Mouse (Mus musculus) ES-Bruce4 (cell line): ENCODE data around the gene Fam207a. TPM values are rescaled to one million over a fixed set of nuclear protein-coding genes. Genes with fewer than 3 reads are reported as not detected.

ENCODE experiments used
- H3K27ac ChIP-seq: 2 replicates; pipeline ENCODE4 v1.5.1; 2012; ENCODE audit warnings: low read length, inconsistent platforms; ENCODE audit not compliant: insufficient read depth
- H3K27me3 ChIP-seq: 2 replicates; pipeline ENCODE4 v1.6.1; 2012; ENCODE audit warnings: mild to moderate bottlenecking, low read length, inconsistent platforms; ENCODE audit not compliant: control insufficient read depth, poor library complexity, insufficient read depth, severe bottlenecking
- H3K36me3 ChIP-seq: 2 replicates; pipeline ENCODE4 v1.6.1; 2012; ENCODE audit warnings: inconsistent platforms, mild to moderate bottlenecking, low read length, moderate library complexity; ENCODE audit not compliant: control insufficient read depth, poor library complexity, insufficient read depth, severe bottlenecking
- H3K4me1 ChIP-seq: one replicate; pipeline ENCODE4 v1.8.1; 2011; ENCODE audit warnings: low read length; ENCODE audit not compliant: control insufficient read depth, insufficient read depth
- H3K4me3 ChIP-seq: 2 replicates; pipeline ENCODE4 v1.5.1; 2011; ENCODE audit warnings: low read depth, mild to moderate bottlenecking, low read length
- H3K9ac ChIP-seq: 2 replicates; pipeline ENCODE4 v1.6.1; 2012; ENCODE audit warnings: low read depth, mild to moderate bottlenecking, inconsistent platforms; ENCODE audit not compliant: poor library complexity, severe bottlenecking
- H3K9me3 ChIP-seq: replicated peaks from 2 replicates; pipeline ENCODE4 v1.6.1; 2012; ENCODE audit warnings: mild to moderate bottlenecking, low read length, inconsistent platforms; ENCODE audit not compliant: control insufficient read depth, poor library complexity, insufficient read depth, severe bottlenecking
- CTCF ChIP-seq: IDR thresholded peaks from one replicate; pipeline ENCODE4 v1.8.1; 2011; ENCODE audit warnings: low read depth, low read length
- EP300 ChIP-seq: IDR thresholded peaks from 2 replicates; pipeline ENCODE4 v1.6.1; 2011; ENCODE audit warnings: low read depth, low read length; ENCODE audit not compliant: insufficient read depth
- POLR2A ChIP-seq: IDR thresholded peaks from one replicate; pipeline ENCODE4 v1.8.1; 2011; ENCODE audit warnings: low read length; ENCODE audit not compliant: insufficient read depth
- polyA plus RNA-seq: library from polyadenylated mRNA; stranded (reverse); fragments of >200 nt; gene quantifications from 2 replicates; pipeline ENCODE4 v1.2.4, GENCODE M21; 2011; ENCODE audit warnings: low read depth; ENCODE audit not compliant: missing spikeins, insufficient read depth, insufficient read length

Fam207a gene
- polyA plus RNA-seq, 1 experiment: 23.2 TPM

GRCm38 (mm10) chr10:77502967-77503922, 12.3 kb downstream of the Fam207a start:
- Histone ChIP-seq H3K27me3 (no peaks in the 10 kb centered on the region), H3K9ac (no peak overlapping the region), H3K36me3 (no peaks in the 10 kb centered on the region), H3K4me3 (no peak overlapping the region), H3K4me1 (no peaks in the 10 kb centered on the region), H3K27ac (no peak overlapping the region), H3K9me3 (no peaks in the 10 kb centered on the region)
- no peak for TF ChIP-seq EP300
- no peak for TF ChIP-seq POLR2A
- TF ChIP-seq CTCF: no peak

GRCm38 (mm10) chr10:77500636-77501035, 14.9 kb downstream of the Fam207a start:
- no peaks in the 10 kb centered on the region for H3K27me3 ChIP-seq
- no peaks in the 10 kb centered on the region for H3K4me1 ChIP-seq
- no peaks in the 10 kb centered on the region for H3K9me3 ChIP-seq
- H3K36me3 ChIP-seq: no peaks in the 10 kb centered on the region
- no peak overlapping the region for H3K27ac ChIP-seq
- H3K4me3 ChIP-seq: no peak overlapping the region
- TF ChIP-seq CTCF: no peak
- H3K9ac ChIP-seq: no peak overlapping the region

GRCm38 (mm10) chr10:77498254-77498653, 17.3 kb downstream of the Fam207a start:
- Histone ChIP-seq H3K9ac (no peak overlapping the region), H3K36me3 (no peaks in the 10 kb centered on the region), H3K4me1 (no peaks in the 10 kb centered on the region), H3K27ac (no peak overlapping the region), H3K4me3 (no peak overlapping the region), H3K9me3 (no peaks in the 10 kb centered on the region), H3K27me3 (no peaks in the 10 kb centered on the region)
- TF ChIP-seq CTCF (no peak), EP300 (no peak), POLR2A (no peak)

- Histone ChIP-seq H3K4me3 (no peak overlapping the region), H3K27me3 (no peaks in the 10 kb centered on the region), H3K9me3 (no peaks in the 10 kb centered on the region), H3K9ac (no peak overlapping the region), H3K4me1 (no peaks in the 10 kb centered on the region), H3K36me3 (no peaks in the 10 kb centered on the region), H3K27ac (no peak overlapping the region)
- TF ChIP-seq EP300 (no peak), CTCF (no peak), POLR2A (no peak)
These were observed 18.4 kb downstream of the Fam207a start for GRCm38 (mm10) chr10:77497185-77497584.

GRCm38 (mm10) chr10:77492885-77493284, 22.7 kb downstream of the Fam207a start:
- Histone ChIP-seq H3K9me3 (no peaks in the 10 kb centered on the region), H3K4me1 (no peaks in the 10 kb centered on the region), H3K27ac (no peak overlapping the region), H3K4me3 (no peak overlapping the region), H3K36me3 (peaks cover 6% of the 10 kb centered on the region), H3K9ac (no peak overlapping the region), H3K27me3 (no peaks in the 10 kb centered on the region)
- TF ChIP-seq CTCF (no peak), EP300 (no peak), POLR2A (no peak)

GRCm38 (mm10) chr10:77491585-77491984, 24.0 kb downstream of the Fam207a start:
- TF ChIP-seq CTCF (no peak), EP300 (no peak)
- Histone ChIP-seq H3K4me1 (no peaks in the 10 kb centered on the region), H3K4me3 (no peak overlapping the region), H3K27ac (no peak overlapping the region), H3K36me3 (peaks cover 8% of the 10 kb centered on the region), H3K9ac (no peak overlapping the region), H3K9me3 (no peaks in the 10 kb centered on the region), H3K27me3 (no peaks in the 10 kb centered on the region)
